In genomic region chr11:66696791-66697190, GRCm38 (mm10) we compare ENCODE assay signal across 19 mouse cellular contexts.
DNase-seq lines count a peak whose midpoint lies in the region; TF ChIP-seq lines count a peak whose summit lies in the region.
"Had no signal": no experiment of that assay in that cellular context is flagged by ENCODE, and none has a peak within 500 bp of the region (broad histone marks: within the 10 kb centered on the region; RNA-seq: fewer than 3 reads in every experiment).

No protein-coding gene starts in this region.

- TF ChIP-seq POLR2A in lung, adult 2 months (IDR thresholded peaks at IDR 0.05; ENCODE audit: borderline replicate concordance, extremely low read depth, low read depth, low read length) = no peak

- no peak overlapping the region for H3K4me3 ChIP-seq in lung, adult 2 months (replicated peaks; ENCODE audit: extremely low read depth, low read depth, low read length)
- H3K4me3 ChIP-seq: embryonic facial prominence, embryonic 10.5 days; embryonic facial prominence, embryonic 12.5 days; forebrain, embryonic 13.5 days; forebrain, embryonic 15.5 days had no signal

- no peak for TF ChIP-seq CTCF in lung, adult 2 months (IDR thresholded peaks at IDR 0.05; ENCODE audit: insufficient read depth, low read length)

- no peaks in the 10 kb centered on the region for H3K4me1 ChIP-seq in lung, adult 2 months (ENCODE audit: control insufficient read depth, insufficient read depth, low read length)
- H3K4me1 ChIP-seq: embryonic facial prominence, embryonic 10.5 days; embryonic facial prominence, embryonic 12.5 days had no signal

- DNase-seq in ES-CJ7 (ENCODE audit: low read depth, low spot score) (peak; percentile 75), R1 (ENCODE audit: low read depth, low spot score) (peak; percentile 93), ZHBTc4 (ENCODE audit: low read depth, low spot score) (peak; percentile 78)
- DNase-seq in lung, adult 2 months = no peak
- no peak for DNase-seq in adrenal gland, adult 18-20 months (ENCODE audit: low spot score in 2 of 2)
- no peak for DNase-seq in thymus, adult 18-20 months
- DNase-seq: adrenal gland, adult 8-10 months; adrenal gland, postnatal 14 days; adrenal gland, postnatal 36 days; cerebellum, adult 11-12 months; cerebellum, adult 2 months; cerebellum, adult 9-10 months; cerebellum, postnatal 10 days; cerebellum, postnatal 25 days; forebrain, postnatal 0 days had no signal

- 60% methylated on average over 1 of the region's 1 CpGs for WGBS in lung, adult 2 months

Comparison
In these comparisons a context has a peak if more than half of its experiments do, and no peak if none do; other contexts are left out.
1. DNase-seq: peak in ES-CJ7 (single experiment), R1 (single experiment) and ZHBTc4 (single experiment); none in lung, adult 2 months (single experiment), adrenal gland, adult 18-20 months (0 of 2) and thymus, adult 18-20 months (0 of 2).